Mouse (Mus musculus) cerebellum, adult 2 months (tissue): ENCODE data around the gene Olfr979.

Experiments used
- CTCF ChIP-seq: fragments of 200-500 bp; IDR thresholded peaks from 2 replicates; pipeline ENCODE4 v1.5.1; 2011; ENCODE audit warnings: low read depth, mild to moderate bottlenecking, control low read depth, low read length, moderate library complexity, borderline replicate concordance; ENCODE audit not compliant: insufficient read depth
- POLR2A ChIP-seq: fragments of 200-500 bp; IDR thresholded peaks from 2 replicates; pipeline ENCODE4 v1.6.1; 2011; ENCODE audit warnings: low read length, control low read depth, borderline replicate concordance; ENCODE audit not compliant: insufficient read depth

DNA sequence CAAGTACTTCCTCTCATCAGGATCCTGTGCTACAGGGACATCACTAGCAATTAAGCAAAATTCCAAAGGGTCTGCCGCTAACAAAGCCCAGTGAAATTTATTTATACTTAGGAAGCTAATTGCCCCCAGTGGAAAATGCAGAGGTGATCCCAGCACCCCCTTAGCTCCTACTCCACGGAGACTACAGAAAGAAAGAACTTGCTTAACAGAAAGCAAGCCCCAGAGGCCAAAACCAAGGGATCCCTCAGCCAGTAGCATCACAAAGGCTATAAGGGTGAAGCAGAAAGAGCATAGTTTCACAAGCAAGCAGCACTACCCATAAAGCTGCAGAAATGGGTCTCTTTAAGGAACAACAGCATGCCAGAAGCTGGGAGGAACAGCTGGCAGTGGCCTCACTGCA, 17.9 kb upstream of the Olfr979 start, which contains the start of gene Olfr981:
- no peak for TF ChIP-seq CTCF
- TF ChIP-seq POLR2A, result no peak
